Mouse (Mus musculus) testis, adult 2 months (tissue): ENCODE measurements around the gene Ndufaf5. TPM values are rescaled to one million over a fixed set of nuclear protein-coding genes. Genes with fewer than 3 reads are reported as not detected.
"Not testable (repeated sequence)": the region's sequence is repeated elsewhere in the genome, so short reads cannot be mapped to it uniquely, and the experiment has no call there.

Source experiments
- H3K27ac ChIP-seq: fragments of 200-500 bp; 2 replicates; pipeline ENCODE4 v1.5.1; 2012; ENCODE audit warnings: low read depth, low read length; ENCODE audit not compliant: control insufficient read depth, insufficient read depth
- H3K27me3 ChIP-seq: fragments of 200-500 bp; 2 replicates; pipeline ENCODE4 v1.6.1; 2012; ENCODE audit warnings: mild to moderate bottlenecking, low read length, moderate library complexity; ENCODE audit not compliant: control insufficient read depth, insufficient read depth
- H3K36me3 ChIP-seq: fragments of 200-500 bp; 2 replicates; pipeline ENCODE4 v1.6.1; 2012; ENCODE audit warnings: mild to moderate bottlenecking, low read length; ENCODE audit not compliant: control insufficient read depth, insufficient read depth
- H3K4me1 ChIP-seq: fragments of 200-500 bp; 2 replicates; pipeline ENCODE4 v1.6.1; 2012; ENCODE audit warnings: low read length; ENCODE audit not compliant: control insufficient read depth, insufficient read depth
- H3K4me3 ChIP-seq: fragments of 200-500 bp; 2 replicates; pipeline ENCODE4 v1.5.1; 2012; ENCODE audit warnings: low read depth, mild to moderate bottlenecking, low read length, moderate library complexity, mixed read lengths; ENCODE audit not compliant: control insufficient read depth
- CTCF ChIP-seq: fragments of 200-500 bp; IDR thresholded peaks from 2 replicates; pipeline ENCODE4 v1.5.1; 2012; ENCODE audit warnings: low read depth, mild to moderate bottlenecking, inconsistent platforms, low read length, moderate library complexity; ENCODE audit not compliant: control insufficient read depth, insufficient read depth, insufficient replicate concordance
- POLR2A ChIP-seq: fragments of 200-500 bp; IDR thresholded peaks from 2 replicates; pipeline ENCODE4 v1.6.1; 2012; ENCODE audit warnings: low read depth, mild to moderate bottlenecking, inconsistent platforms, low read length, moderate library complexity; ENCODE audit not compliant: control insufficient read depth
- polyA plus RNA-seq: library from polyadenylated mRNA; depleted of rRNA; stranded (reverse); fragments of >200 nt; gene quantifications from 2 replicates; pipeline ENCODE4 v1.2.3, GENCODE M21; 2012; rRNA removed

The Ndufaf5 gene
- 5.3 and 5.8 TPM in 2 replicates for polyA plus RNA-seq

DNA sequence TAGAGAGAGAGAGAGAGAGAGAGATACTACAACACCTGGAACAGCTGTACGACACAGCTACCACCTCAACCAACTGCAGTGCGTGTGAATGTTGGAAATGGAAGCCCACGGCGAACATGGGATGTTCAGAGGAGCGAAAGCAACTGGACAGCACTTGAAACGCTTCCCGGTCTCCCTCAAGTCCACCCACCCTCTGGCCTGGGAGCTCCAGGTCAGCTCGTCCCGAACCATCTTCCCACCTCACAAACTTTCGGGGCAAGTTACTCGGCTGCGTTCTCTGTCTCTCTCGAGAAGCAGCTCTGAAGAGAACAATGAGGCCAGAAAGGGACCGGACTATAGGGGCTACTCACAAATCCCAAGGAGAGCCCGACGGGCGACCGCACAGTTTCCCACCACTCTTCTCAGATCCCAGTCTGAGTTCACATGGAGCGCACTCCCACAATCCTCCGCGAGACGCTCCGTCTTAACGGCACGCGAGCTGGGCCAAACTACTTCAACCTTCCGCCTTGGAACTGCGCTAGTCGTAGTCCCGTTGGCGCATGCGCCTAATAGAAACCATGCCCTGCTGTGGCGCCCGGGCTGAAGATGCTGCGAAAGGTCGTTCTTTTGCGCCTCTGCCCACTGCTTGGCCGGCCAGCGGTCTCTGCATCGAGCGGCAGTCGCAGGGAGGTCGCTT lies at the start of gene Ndufaf5, which contains the start of gene Esf1:
Ndufaf5 (plus strand) TSS at position 523 of the 676 bp plus-strand sequence.
Esf1 (minus strand) TSS at position 438 of the 676 bp plus-strand sequence.
- TF ChIP-seq CTCF = no peak
- peak; percentile 75; the same call in 1 of the 2 replicates for TF ChIP-seq POLR2A
- Histone ChIP-seq H3K4me3 (peak within 1 kb of the TSS; percentile 96), H3K4me1 (peaks cover 2% of the 10 kb centered on the region; the same call in 1 of the 2 replicates), H3K36me3 (0 out of 2 replicates have a peak, but pooled peaks cover 1% of the 10 kb centered on the region), H3K27me3 (no peaks in the 10 kb centered on the region), H3K27ac (peak within 1 kb of the TSS; percentile 73)

DNA sequence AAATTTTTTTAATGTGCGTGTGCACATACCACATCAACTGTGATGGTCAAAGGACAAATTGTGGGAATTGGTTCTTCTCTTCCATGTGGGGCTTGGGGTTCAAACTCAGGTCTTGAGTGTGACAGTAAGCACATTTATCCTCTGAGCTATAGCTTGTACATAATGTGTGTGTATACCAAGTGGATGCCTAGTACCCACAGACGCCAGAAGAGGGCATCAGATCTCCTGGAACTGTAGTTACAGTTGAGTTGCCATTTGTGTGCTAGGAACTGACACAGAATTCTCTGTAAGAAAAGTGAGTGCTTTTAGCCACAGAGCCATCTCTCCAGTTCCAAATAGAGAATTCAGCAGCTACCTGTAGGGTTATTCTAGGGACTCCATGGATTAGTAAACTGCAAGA lies 44.9 kb upstream of the Ndufaf5 start:
- no peak overlapping the region for H3K27ac ChIP-seq
- H3K27me3 ChIP-seq = no peaks in the 10 kb centered on the region
- H3K4me3 ChIP-seq = no peak overlapping the region
- no peaks in the 10 kb centered on the region; the same call in 1 of the 2 replicates for H3K36me3 ChIP-seq
- H3K4me1 ChIP-seq = no peaks in the 10 kb centered on the region
- TF ChIP-seq CTCF (no peak), POLR2A (no peak)

DNA sequence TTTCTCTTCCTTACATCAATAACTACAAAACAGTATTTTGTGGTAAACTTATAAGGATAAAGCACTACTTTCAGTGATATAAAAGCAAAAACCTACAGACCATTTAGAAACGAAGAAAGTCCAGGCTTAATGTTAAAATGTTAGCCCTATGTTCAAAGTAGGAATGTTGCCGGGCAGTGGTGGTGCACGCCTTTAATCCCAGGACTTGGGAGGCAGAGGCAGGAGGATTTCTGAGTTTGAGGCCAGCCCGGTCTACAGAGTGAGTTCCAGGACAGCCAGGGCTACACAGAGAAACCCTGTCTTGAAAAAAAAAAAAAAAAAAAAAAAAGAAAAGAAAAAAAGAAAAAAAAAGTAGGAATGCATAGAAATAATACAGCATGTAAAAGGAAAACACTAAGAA lies 18.7 kb upstream of the Ndufaf5 start, which contains the start of gene Gm17374:
Gm17374 (plus strand) TSS at position 301 of the 400 bp plus-strand sequence.
- not testable (repeated sequence) for H3K4me3 ChIP-seq, H3K27me3 ChIP-seq, H3K27ac ChIP-seq, H3K4me1 ChIP-seq, H3K36me3 ChIP-seq

DNA sequence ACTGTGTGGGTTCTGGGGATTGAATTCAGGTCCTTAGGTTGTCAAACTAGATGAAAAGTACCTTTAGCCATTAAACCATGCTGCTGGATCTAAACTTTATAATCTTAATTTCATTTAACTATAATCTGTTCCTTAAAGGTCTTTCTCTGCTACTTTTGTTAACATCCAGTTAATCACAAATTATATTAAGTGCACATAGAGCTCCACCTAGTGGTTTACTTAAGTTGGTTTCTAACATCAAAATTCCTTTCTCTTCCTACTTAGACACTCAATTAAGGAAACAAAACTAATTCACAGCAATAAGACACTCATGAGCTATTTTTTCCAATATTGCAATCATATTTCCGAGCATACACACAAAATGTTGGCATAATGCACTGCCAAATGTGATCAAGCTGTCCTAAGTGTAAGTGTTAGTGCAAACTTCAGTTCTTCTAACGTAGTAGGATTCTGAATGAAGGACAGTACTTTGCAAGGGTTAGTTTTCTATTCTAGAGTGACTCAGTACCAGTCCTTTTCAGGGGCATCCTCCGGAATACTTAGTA lies 11.2 kb upstream of the Ndufaf5 start:
- Histone ChIP-seq H3K27me3 (no peaks in the 10 kb centered on the region), H3K36me3 (no peaks in the 10 kb centered on the region), H3K4me1 (no peaks in the 10 kb centered on the region), H3K4me3 (no peak overlapping the region), H3K27ac (no peak overlapping the region)
- TF ChIP-seq POLR2A (no peak), CTCF (no peak)

DNA sequence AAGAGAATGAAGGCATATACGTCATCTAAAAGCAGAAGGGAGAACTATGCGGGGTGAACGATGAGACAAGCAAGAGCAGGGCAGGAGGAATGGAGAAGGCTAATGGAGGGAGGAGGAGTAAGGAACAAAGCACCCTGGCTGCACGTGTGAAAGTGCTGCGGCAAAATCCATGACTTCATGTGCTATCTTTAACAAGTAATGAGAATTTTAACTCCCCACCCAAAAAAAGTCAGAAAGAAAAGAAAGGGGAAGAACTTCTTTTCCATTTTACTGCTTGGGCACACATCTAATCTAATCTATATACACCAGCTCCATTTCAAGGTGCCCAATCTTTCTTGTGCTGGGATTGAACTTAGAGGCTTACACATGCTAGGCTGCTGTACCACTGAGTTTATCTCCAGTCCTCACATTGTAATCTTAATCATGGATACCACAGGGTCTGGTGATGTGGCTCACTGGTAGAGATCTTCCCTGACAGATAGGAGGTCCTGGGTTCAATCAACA lies 7.0 kb upstream of the Ndufaf5 start:
- TF ChIP-seq POLR2A (no peak), CTCF (no peak)
- Histone ChIP-seq H3K27ac (no peak overlapping the region), H3K27me3 (no peaks in the 10 kb centered on the region), H3K36me3 (0 out of 2 replicates have a peak, but pooled peaks cover 1% of the 10 kb centered on the region), H3K4me3 (no peak overlapping the region), H3K4me1 (no peaks in the 10 kb centered on the region)

DNA sequence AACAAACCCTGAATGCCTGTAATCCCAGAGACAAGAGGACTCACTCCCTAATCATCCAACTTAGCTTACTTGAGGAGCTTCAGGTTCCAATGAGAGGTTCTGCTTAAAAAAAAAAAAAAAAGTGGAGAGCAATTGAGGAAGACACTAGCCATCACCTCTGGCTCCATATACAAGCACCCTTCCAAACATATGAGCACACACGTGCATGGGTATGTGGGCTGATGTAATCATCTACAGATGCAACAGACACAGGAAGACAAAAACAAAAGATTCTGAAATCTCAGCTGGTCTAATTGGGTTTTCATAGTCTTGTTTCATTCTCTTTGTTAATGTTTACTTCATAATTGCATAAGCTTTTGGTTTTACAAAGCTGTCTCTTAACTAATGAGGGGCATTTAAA lies 1.4 kb upstream of the Ndufaf5 start:
- Histone ChIP-seq H3K27ac (no peak overlapping the region), H3K4me3 (no peak overlapping the region), H3K27me3 (no peaks in the 10 kb centered on the region), H3K4me1 (peaks cover 2% of the 10 kb centered on the region; the same call in 1 of the 2 replicates), H3K36me3 (0 out of 2 replicates have a peak, but pooled peaks cover 1% of the 10 kb centered on the region)
- TF ChIP-seq POLR2A (no peak), CTCF (no peak)

DNA sequence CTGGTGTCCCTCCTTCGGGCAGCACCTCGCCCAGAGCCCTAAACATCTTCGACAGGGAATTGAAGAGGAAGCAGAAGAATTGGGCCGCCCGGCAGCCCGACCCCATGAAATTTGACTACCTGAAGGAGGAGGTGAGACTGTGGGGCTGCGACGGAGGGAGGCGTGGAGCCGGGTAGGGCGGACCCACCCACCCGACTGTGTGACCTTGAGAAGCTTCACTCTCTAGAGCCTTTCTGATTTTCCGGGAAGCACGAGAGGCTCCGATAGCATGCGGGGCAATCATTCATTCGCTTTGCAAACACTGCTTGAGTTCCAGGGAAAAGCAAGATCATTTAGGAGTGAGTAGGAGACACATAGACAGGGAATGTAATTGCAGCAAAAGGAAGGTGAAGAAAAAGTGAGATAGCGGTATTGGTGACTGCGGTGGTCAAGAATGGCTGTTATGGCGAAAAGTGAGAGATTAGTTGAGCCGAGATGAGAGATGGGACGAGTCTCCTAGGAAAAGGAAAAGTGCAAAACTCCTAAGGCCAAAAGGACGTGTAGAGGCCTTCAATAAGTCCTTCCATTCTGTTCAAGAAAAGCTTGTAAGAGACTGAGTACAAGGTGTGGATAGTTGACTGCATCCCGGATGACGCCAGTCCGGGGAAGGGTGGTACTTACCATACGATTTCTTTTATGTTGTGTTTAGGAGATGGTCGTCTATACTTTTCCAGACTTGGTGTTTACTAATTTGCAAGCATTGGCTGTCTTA lies 529 bp downstream of the Ndufaf5 start:
- H3K27ac ChIP-seq = peak overlapping the region; percentile 73
- H3K27me3 ChIP-seq = no peaks in the 10 kb centered on the region
- H3K4me3 ChIP-seq = peak overlapping the region; percentile 96
- H3K36me3 ChIP-seq = 0 out of 2 replicates have a peak, but pooled peaks cover 1% of the 10 kb centered on the region
- peaks cover 2% of the 10 kb centered on the region; the same call in 1 of the 2 replicates for H3K4me1 ChIP-seq
- TF ChIP-seq CTCF (no peak), POLR2A (no peak)

DNA sequence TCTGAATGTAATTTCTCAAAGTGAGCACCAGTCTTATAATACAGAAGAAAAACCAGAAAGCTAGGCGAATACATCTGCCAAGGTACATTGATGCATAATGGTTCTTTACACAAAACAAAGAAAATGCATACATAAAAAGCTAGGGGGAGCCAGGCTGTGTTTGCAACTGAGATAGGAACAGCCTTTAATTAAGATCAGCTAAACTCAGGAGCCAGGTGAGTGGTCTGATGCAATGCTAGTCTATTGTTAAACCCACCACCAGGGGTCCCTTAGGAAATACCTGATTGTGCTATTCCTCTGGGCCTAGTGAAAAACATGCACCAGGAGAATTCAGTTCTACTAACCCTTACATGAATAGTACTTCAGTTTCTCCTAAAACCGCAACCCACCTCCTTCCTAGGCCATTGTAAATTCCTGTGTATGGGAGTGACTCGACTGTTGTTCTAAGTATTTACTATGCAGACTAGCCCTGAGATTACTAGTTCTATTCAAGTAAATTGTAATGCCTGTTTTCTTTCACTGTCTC lies 15.3 kb downstream of the Ndufaf5 start:
- not testable (repeated sequence) for H3K27ac ChIP-seq, H3K36me3 ChIP-seq, H3K4me1 ChIP-seq, H3K4me3 ChIP-seq, H3K27me3 ChIP-seq
